Mouse (Mus musculus) cerebellum, adult 2 months (tissue): Measurements from ENCODE around the gene Atp6v1f.
A peak's percentile ranks its signal among the peaks of the same experiment; 100 is the strongest.

Source experiments
- CTCF ChIP-seq: fragments of 200-500 bp; IDR thresholded peaks from 2 replicates; pipeline ENCODE4 v1.5.1; 2011; ENCODE audit warnings: low read depth, mild to moderate bottlenecking, control low read depth, low read length, moderate library complexity, borderline replicate concordance; ENCODE audit not compliant: insufficient read depth
- POLR2A ChIP-seq: fragments of 200-500 bp; IDR thresholded peaks from 2 replicates; pipeline ENCODE4 v1.6.1; 2011; ENCODE audit warnings: low read length, control low read depth, borderline replicate concordance; ENCODE audit not compliant: insufficient read depth

- TF ChIP-seq POLR2A (no peak), CTCF (peak; percentile 42)
These were observed 49.6 kb downstream of the Atp6v1f start for GRCm38 (mm10) chr6:29517139-29517538.
